Mouse (Mus musculus): ENCODE results near the gene Chd5. TPM values are rescaled to one million over a fixed set of nuclear protein-coding genes. Genes with fewer than 3 reads are reported as not detected.

Gene Chd5
- polyA plus RNA-seq, 1 experiment: 0.67 TPM

- Histone ChIP-seq H3K27ac (ENCODE audit: insufficient read depth, low read depth, low read length) (no peak overlapping the region), H3K4me1 (ENCODE audit: control insufficient read depth, insufficient read depth, insufficient read length, low read length) (no peaks in the 10 kb centered on the region), H3K27me3 (ENCODE audit: control insufficient read depth, insufficient read depth, low read length) (no peaks in the 10 kb centered on the region), H3K36me3 (ENCODE audit: control insufficient read depth, insufficient read depth, low read length) (peaks cover 34% of the 10 kb centered on the region), H3K4me3 (ENCODE audit: low read depth, low read length) (no peak overlapping the region)
- TF ChIP-seq CTCF (IDR thresholded peaks at IDR 0.05; ENCODE audit: extremely low read depth, insufficient read length, insufficient replicate concordance, low read depth, low read length): no peak
- TF ChIP-seq POLR2A (IDR thresholded peaks at IDR 0.05; ENCODE audit: low read depth, low read length): no peak
- WGBS: 94% methylated on average over 6 of the region's 6 CpGs
Measured at GRCm38 (mm10) chr4:152304685-152305084, 33.8 kb upstream of the Chd5 start.

GRCm38 (mm10) chr4:152305991-152306390 lies 32.5 kb upstream of the Chd5 start:
- no peak overlapping the region for H3K27ac ChIP-seq (ENCODE audit: insufficient read depth, low read depth, low read length)
- no peaks in the 10 kb centered on the region for H3K27me3 ChIP-seq (ENCODE audit: control insufficient read depth, insufficient read depth, low read length)
- no peak overlapping the region for H3K4me3 ChIP-seq (ENCODE audit: low read depth, low read length)
- H3K36me3 ChIP-seq (ENCODE audit: control insufficient read depth, insufficient read depth, low read length): peaks cover 27% of the 10 kb centered on the region
- 82% methylated on average over 6 of the region's 6 CpGs for WGBS
- H3K4me1 ChIP-seq (ENCODE audit: control insufficient read depth, insufficient read depth, insufficient read length, low read length): no peaks in the 10 kb centered on the region
- TF ChIP-seq CTCF (IDR thresholded peaks at IDR 0.05; ENCODE audit: extremely low read depth, insufficient read length, insufficient replicate concordance, low read depth, low read length) (no peak), POLR2A (IDR thresholded peaks at IDR 0.05; ENCODE audit: low read depth, low read length) (no peak)

GRCm38 (mm10) chr4:152307542-152307941 lies 30.9 kb upstream of the Chd5 start:
- peaks cover 6% of the 10 kb centered on the region; the same call in 1 of the 2 replicates for H3K4me1 ChIP-seq (ENCODE audit: control insufficient read depth, insufficient read depth, insufficient read length, low read length)
- H3K27ac ChIP-seq (ENCODE audit: insufficient read depth, low read depth, low read length): no peak overlapping the region
- no peak overlapping the region for H3K4me3 ChIP-seq (ENCODE audit: low read depth, low read length)
- H3K27me3 ChIP-seq (ENCODE audit: control insufficient read depth, insufficient read depth, low read length): peaks cover 3% of the 10 kb centered on the region
- WGBS: 81% methylated on average over 9 of the region's 9 CpGs
- no peak for TF ChIP-seq CTCF (IDR thresholded peaks at IDR 0.05; ENCODE audit: extremely low read depth, insufficient read length, insufficient replicate concordance, low read depth, low read length)
- TF ChIP-seq POLR2A (IDR thresholded peaks at IDR 0.05; ENCODE audit: low read depth, low read length): no peak
- peaks cover 22% of the 10 kb centered on the region for H3K36me3 ChIP-seq (ENCODE audit: control insufficient read depth, insufficient read depth, low read length)

- Histone ChIP-seq H3K36me3 (ENCODE audit: control insufficient read depth, insufficient read depth, low read length) (peaks cover 3% of the 10 kb centered on the region; the same call in 1 of the 2 replicates), H3K27me3 (ENCODE audit: control insufficient read depth, insufficient read depth, low read length) (peaks cover 43% of the 10 kb centered on the region), H3K4me3 (ENCODE audit: low read depth, low read length) (peak overlapping the region; percentile 21)
Measured at GRCm38 (mm10) chr4:152312186-152312585, 26.3 kb upstream of the Chd5 start.

GRCm38 (mm10) chr4:152313211-152313632 lies 25.2 kb upstream of the Chd5 start:
- H3K27me3 ChIP-seq (ENCODE audit: control insufficient read depth, insufficient read depth, low read length): peaks cover 44% of the 10 kb centered on the region
- WGBS: under 1% methylated on average over 29 of the region's 29 CpGs
- TF ChIP-seq POLR2A (IDR thresholded peaks at IDR 0.05; ENCODE audit: low read depth, low read length): no peak
- no peak for TF ChIP-seq CTCF (IDR thresholded peaks at IDR 0.05; ENCODE audit: extremely low read depth, insufficient read length, insufficient replicate concordance, low read depth, low read length)

More at GRCm38 (mm10) chr4:152312186-152312585, 26.3 kb upstream of the Chd5 start:
- Histone ChIP-seq H3K27ac (ENCODE audit: insufficient read depth, low read depth, low read length) (no peak overlapping the region), H3K4me1 (ENCODE audit: control insufficient read depth, insufficient read depth, insufficient read length, low read length) (peaks cover 12% of the 10 kb centered on the region)
- 6% methylated on average over 14 of the region's 14 CpGs for WGBS
- no peak for TF ChIP-seq CTCF (IDR thresholded peaks at IDR 0.05; ENCODE audit: extremely low read depth, insufficient read length, insufficient replicate concordance, low read depth, low read length)

GRCm38 (mm10) chr4:152313934-152314333 lies 24.5 kb upstream of the Chd5 start:
- no peak overlapping the region for H3K27ac ChIP-seq (ENCODE audit: insufficient read depth, low read depth, low read length)
- H3K4me3 ChIP-seq (ENCODE audit: low read depth, low read length): no peak overlapping the region
- TF ChIP-seq CTCF (IDR thresholded peaks at IDR 0.05; ENCODE audit: extremely low read depth, insufficient read length, insufficient replicate concordance, low read depth, low read length) (no peak), POLR2A (IDR thresholded peaks at IDR 0.05; ENCODE audit: low read depth, low read length) (no peak)
- H3K36me3 ChIP-seq (ENCODE audit: control insufficient read depth, insufficient read depth, low read length): no peaks in the 10 kb centered on the region
- peaks cover 14% of the 10 kb centered on the region for H3K4me1 ChIP-seq (ENCODE audit: control insufficient read depth, insufficient read depth, insufficient read length, low read length)
- peaks cover 44% of the 10 kb centered on the region for H3K27me3 ChIP-seq (ENCODE audit: control insufficient read depth, insufficient read depth, low read length)

More at GRCm38 (mm10) chr4:152313211-152313632, 25.2 kb upstream of the Chd5 start:
- peaks cover 12% of the 10 kb centered on the region for H3K4me1 ChIP-seq (ENCODE audit: control insufficient read depth, insufficient read depth, insufficient read length, low read length)
- H3K36me3 ChIP-seq (ENCODE audit: control insufficient read depth, insufficient read depth, low read length): peaks cover 3% of the 10 kb centered on the region; the same call in 1 of the 2 replicates
- H3K4me3 ChIP-seq (ENCODE audit: low read depth, low read length): peak overlapping the region; percentile 40
- H3K27ac ChIP-seq (ENCODE audit: insufficient read depth, low read depth, low read length): no peak overlapping the region

- WGBS: 3% methylated on average over 43 of the region's 43 CpGs
- peaks cover 44% of the 10 kb centered on the region for H3K27me3 ChIP-seq (ENCODE audit: control insufficient read depth, insufficient read depth, low read length)
- TF ChIP-seq CTCF (IDR thresholded peaks at IDR 0.05; ENCODE audit: extremely low read depth, insufficient read length, insufficient replicate concordance, low read depth, low read length) (no peak), POLR2A (IDR thresholded peaks at IDR 0.05; ENCODE audit: low read depth, low read length) (no peak)
- no peak overlapping the region for H3K4me3 ChIP-seq (ENCODE audit: low read depth, low read length)
- H3K27ac ChIP-seq (ENCODE audit: insufficient read depth, low read depth, low read length): no peak overlapping the region
- no peaks in the 10 kb centered on the region for H3K36me3 ChIP-seq (ENCODE audit: control insufficient read depth, insufficient read depth, low read length)
- H3K4me1 ChIP-seq (ENCODE audit: control insufficient read depth, insufficient read depth, insufficient read length, low read length): peaks cover 14% of the 10 kb centered on the region
Measured at GRCm38 (mm10) chr4:152315498-152316213, 22.8 kb upstream of the Chd5 start.

Data from small intestine, adult 2 months (tissue).